Mouse (Mus musculus): ENCODE data around the gene Ptms. TPM values are rescaled to one million over a fixed set of nuclear protein-coding genes. Genes with fewer than 3 reads are reported as not detected.

Ptms gene
- polyA plus RNA-seq, 1 experiment, result 1,462 TPM

- H3K4me2 ChIP-seq (ENCODE audit: low read depth), result no peak overlapping the region
Observed at GRCm38 (mm10) chr6:124888555-124889125, 31.3 kb downstream of the Ptms start.

GRCm38 (mm10) chr6:124887986-124888385, 31.9 kb downstream of the Ptms start, which contains the start of gene Cd4:
TSS of gene Cd4 (minus strand) at chr6:124888221.
- Histone ChIP-seq H3K4me3 (no peak within 1 kb of the TSS), H3K36me3 (ENCODE audit: control insufficient read depth, insufficient read depth) (no peaks in the 10 kb centered on the region), H3K27me3 (ENCODE audit: control insufficient read depth, insufficient read depth, insufficient read length) (peaks cover 24% of the 10 kb centered on the region), H3K79me2 (ENCODE audit: control insufficient read depth, insufficient read depth) (no peaks in the 10 kb centered on the region), H3ac (ENCODE audit: control insufficient read depth, insufficient read length) (no peak within 1 kb of the TSS), H3K4me2 (ENCODE audit: low read depth) (no peak within 1 kb of the TSS)
- no peak for TF ChIP-seq SRF (IDR thresholded peaks at IDR 0.05; ENCODE audit: control insufficient read depth, insufficient read length, low read depth)
- no peak for TF ChIP-seq USF1 (IDR thresholded peaks at IDR 0.05; ENCODE audit: low read depth)
- no peak for TF ChIP-seq CEBPB (IDR thresholded peaks at IDR 0.05; ENCODE audit: insufficient read depth, poor library complexity, severe bottlenecking)
- TF ChIP-seq REST (IDR thresholded peaks at IDR 0.05; ENCODE audit: insufficient read depth, insufficient read length), result no peak
- TF ChIP-seq TCF3 (IDR thresholded peaks at IDR 0.05; ENCODE audit: insufficient read length, low read depth), result no peak
- no peak for TF ChIP-seq MYOD1 (IDR thresholded peaks at IDR 0.05; ENCODE audit: control insufficient read depth in 1 of 3, insufficient read length in 2 of 3, low read depth in 2 of 3)
- TF ChIP-seq MAX (IDR thresholded peaks at IDR 0.05; ENCODE audit: low read depth), result no peak
- TF ChIP-seq E2F4 (IDR thresholded peaks at IDR 0.05; ENCODE audit: insufficient read depth), result no peak
- TF ChIP-seq MYOG (IDR thresholded peaks at IDR 0.05; ENCODE audit: control insufficient read depth in 1 of 3, insufficient read depth in 1 of 3, insufficient read length in 2 of 3, low read depth in 2 of 3), result no peak
- no peak for TF ChIP-seq POLR2A (IDR thresholded peaks at IDR 0.05; ENCODE audit: insufficient read length, low read depth)
- no peak for TF ChIP-seq TCF12 (IDR thresholded peaks at IDR 0.05; ENCODE audit: insufficient read depth, poor library complexity, severe bottlenecking)
- TF ChIP-seq POLR2AphosphoS2 (IDR thresholded peaks at IDR 0.05; ENCODE audit: insufficient read length, low read depth), result no peak

More at GRCm38 (mm10) chr6:124888555-124889125, 31.3 kb downstream of the Ptms start:
- Histone ChIP-seq H3ac (ENCODE audit: control insufficient read depth, insufficient read length) (no peak overlapping the region), H3K27me3 (ENCODE audit: control insufficient read depth, insufficient read depth, insufficient read length) (peaks cover 25% of the 10 kb centered on the region), H3K36me3 (ENCODE audit: control insufficient read depth, insufficient read depth) (no peaks in the 10 kb centered on the region), H3K4me3 (no peak overlapping the region), H3K79me2 (ENCODE audit: control insufficient read depth, insufficient read depth) (no peaks in the 10 kb centered on the region)
- TF ChIP-seq REST (IDR thresholded peaks at IDR 0.05; ENCODE audit: insufficient read depth, insufficient read length) (no peak), MAX (IDR thresholded peaks at IDR 0.05; ENCODE audit: low read depth) (no peak), POLR2AphosphoS2 (IDR thresholded peaks at IDR 0.05; ENCODE audit: insufficient read length, low read depth) (no peak), TCF12 (IDR thresholded peaks at IDR 0.05; ENCODE audit: insufficient read depth, poor library complexity, severe bottlenecking) (no peak), E2F4 (IDR thresholded peaks at IDR 0.05; ENCODE audit: insufficient read depth) (no peak), TCF3 (IDR thresholded peaks at IDR 0.05; ENCODE audit: insufficient read length, low read depth) (no peak), MYOG (IDR thresholded peaks at IDR 0.05; ENCODE audit: control insufficient read depth in 1 of 3, insufficient read depth in 1 of 3, insufficient read length in 2 of 3, low read depth in 2 of 3) (no peak), CEBPB (IDR thresholded peaks at IDR 0.05; ENCODE audit: insufficient read depth, poor library complexity, severe bottlenecking) (no peak), MYOD1 (IDR thresholded peaks at IDR 0.05; ENCODE audit: control insufficient read depth in 1 of 3, insufficient read length in 2 of 3, low read depth in 2 of 3) (no peak), SRF (IDR thresholded peaks at IDR 0.05; ENCODE audit: control insufficient read depth, insufficient read length, low read depth) (no peak), POLR2A (IDR thresholded peaks at IDR 0.05; ENCODE audit: insufficient read length, low read depth) (no peak), USF1 (IDR thresholded peaks at IDR 0.05; ENCODE audit: low read depth) (no peak)

GRCm38 (mm10) chr6:124885956-124886381, 33.9 kb downstream of the Ptms start:
- H3K36me3 ChIP-seq (ENCODE audit: control insufficient read depth, insufficient read depth), result no peaks in the 10 kb centered on the region

GRCm38 (mm10) chr6:124884714-124885500, 35.0 kb downstream of the Ptms start:
- Histone ChIP-seq H3K4me2 (ENCODE audit: low read depth) (no peak overlapping the region), H3ac (ENCODE audit: control insufficient read depth, insufficient read length) (no peak overlapping the region), H3K79me2 (ENCODE audit: control insufficient read depth, insufficient read depth) (no peaks in the 10 kb centered on the region), H3K36me3 (ENCODE audit: control insufficient read depth, insufficient read depth) (no peaks in the 10 kb centered on the region), H3K4me3 (no peak overlapping the region), H3K27me3 (ENCODE audit: control insufficient read depth, insufficient read depth, insufficient read length) (peaks cover 13% of the 10 kb centered on the region)
- TF ChIP-seq TCF12 (IDR thresholded peaks at IDR 0.05; ENCODE audit: insufficient read depth, poor library complexity, severe bottlenecking) (no peak), E2F4 (IDR thresholded peaks at IDR 0.05; ENCODE audit: insufficient read depth) (no peak), MYOD1 (IDR thresholded peaks at IDR 0.05; ENCODE audit: control insufficient read depth in 1 of 3, insufficient read length in 2 of 3, low read depth in 2 of 3) (no peak), POLR2A (IDR thresholded peaks at IDR 0.05; ENCODE audit: insufficient read length, low read depth) (no peak), CEBPB (IDR thresholded peaks at IDR 0.05; ENCODE audit: insufficient read depth, poor library complexity, severe bottlenecking) (no peak), USF1 (IDR thresholded peaks at IDR 0.05; ENCODE audit: low read depth) (no peak), TCF3 (IDR thresholded peaks at IDR 0.05; ENCODE audit: insufficient read length, low read depth) (no peak), MAX (IDR thresholded peaks at IDR 0.05; ENCODE audit: low read depth) (no peak), MYOG (IDR thresholded peaks at IDR 0.05; ENCODE audit: control insufficient read depth in 1 of 3, insufficient read depth in 1 of 3, insufficient read length in 2 of 3, low read depth in 2 of 3) (no peak), REST (IDR thresholded peaks at IDR 0.05; ENCODE audit: insufficient read depth, insufficient read length) (no peak), POLR2AphosphoS2 (IDR thresholded peaks at IDR 0.05; ENCODE audit: insufficient read length, low read depth) (no peak), SRF (IDR thresholded peaks at IDR 0.05; ENCODE audit: control insufficient read depth, insufficient read length, low read depth) (no peak)

More at GRCm38 (mm10) chr6:124885956-124886381, 33.9 kb downstream of the Ptms start:
- TF ChIP-seq POLR2AphosphoS2 (IDR thresholded peaks at IDR 0.05; ENCODE audit: insufficient read length, low read depth), result no peak
- TF ChIP-seq TCF12 (IDR thresholded peaks at IDR 0.05; ENCODE audit: insufficient read depth, poor library complexity, severe bottlenecking), result no peak
- no peak for TF ChIP-seq REST (IDR thresholded peaks at IDR 0.05; ENCODE audit: insufficient read depth, insufficient read length)
- TF ChIP-seq MAX (IDR thresholded peaks at IDR 0.05; ENCODE audit: low read depth), result no peak
- TF ChIP-seq MYOD1 (IDR thresholded peaks at IDR 0.05; ENCODE audit: control insufficient read depth in 1 of 3, insufficient read length in 2 of 3, low read depth in 2 of 3), result no peak
- Histone ChIP-seq H3K79me2 (ENCODE audit: control insufficient read depth, insufficient read depth) (no peaks in the 10 kb centered on the region), H3K27me3 (ENCODE audit: control insufficient read depth, insufficient read depth, insufficient read length) (peaks cover 15% of the 10 kb centered on the region), H3K4me3 (no peak overlapping the region), H3K4me2 (ENCODE audit: low read depth) (no peak overlapping the region), H3ac (ENCODE audit: control insufficient read depth, insufficient read length) (no peak overlapping the region)
